Mouse (Mus musculus): ENCODE data around the gene Pde4d.

GRCm38 (mm10) chr13:109568638-109569468 lies 1119.1 kb downstream of the Pde4d start:
- TF ChIP-seq POLR2A (IDR thresholded peaks at IDR 0.05; ENCODE audit: insufficient read depth, low read depth, low read length) (no peak), CTCF (IDR thresholded peaks at IDR 0.05; ENCODE audit: insufficient read depth, low read depth, low read length) (no peak)
